Comparison of ENCODE assay signal across 12 mouse cellular contexts in the genomic region with DNA sequence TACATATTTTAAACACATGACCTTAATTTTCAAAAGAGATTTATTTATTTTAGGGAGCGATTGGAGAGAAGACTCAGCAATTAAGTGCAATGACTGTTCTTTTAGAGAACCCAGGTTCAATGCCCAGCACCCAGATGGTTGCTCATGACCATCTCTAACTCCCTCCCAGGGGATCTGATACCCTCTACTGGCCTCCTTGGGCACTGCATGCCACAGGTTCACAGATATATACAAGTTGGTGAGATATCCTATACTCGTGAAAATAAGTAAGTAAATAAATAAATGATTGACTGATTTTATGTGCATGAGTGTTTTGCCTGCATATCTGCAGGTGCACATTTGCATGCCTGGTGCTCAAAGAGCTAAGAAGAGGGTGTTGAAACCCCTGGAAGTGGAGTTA. TPM values are rescaled to one million over a fixed set of nuclear protein-coding genes. Genes with fewer than 3 reads are reported as not detected.
DNase-seq lines count a peak whose midpoint lies in the region; ATAC-seq lines count a peak whose summit lies in the region.
"Had no signal": no experiment of that assay in that cellular context is flagged by ENCODE, and none has a peak within 500 bp of the region (broad histone marks: within the 10 kb centered on the region; RNA-seq: fewer than 3 reads in every experiment).

No protein-coding gene starts in this region.

- no peak overlapping the region for H3K4me2 ChIP-seq in hindbrain, embryonic 11.5 days (replicated peaks; ENCODE audit: low read depth, low read length)
- no peak overlapping the region for H3K4me2 ChIP-seq in hindbrain, embryonic 14.5 days (replicated peaks)
- H3K4me2 ChIP-seq: limb, embryonic 12.5 days had no signal

- no peaks in the 10 kb centered on the region for H3K4me1 ChIP-seq in hindbrain, embryonic 11.5 days (replicated peaks; ENCODE audit: control insufficient read depth, insufficient read depth, low read length)
- H3K4me1 ChIP-seq in hindbrain, embryonic 14.5 days (replicated peaks; ENCODE audit: control insufficient read depth, insufficient read depth, low read length) = no peaks in the 10 kb centered on the region

- intact Hi-C loops in left cerebral cortex, postnatal 4 days (cut with DNase I) = no loop called here

- no peaks in the 10 kb centered on the region for H3K27me3 ChIP-seq in hindbrain, embryonic 11.5 days (ENCODE audit: control insufficient read depth, insufficient read depth, low read length)
- H3K27me3 ChIP-seq in hindbrain, embryonic 14.5 days (ENCODE audit: control insufficient read depth, insufficient read depth, low read length) = no peaks in the 10 kb centered on the region
- H3K27me3 ChIP-seq: limb, embryonic 12.5 days had no signal

- no peak for ATAC-seq in hindbrain, embryonic 11.5 days (ENCODE audit: low FRiP score)
- ATAC-seq in hindbrain, embryonic 14.5 days (ENCODE audit: low FRiP score) = no peak

- no peaks in the 10 kb centered on the region for H3K36me3 ChIP-seq in hindbrain, embryonic 11.5 days (ENCODE audit: control insufficient read depth, insufficient read depth, low read length)
- H3K36me3 ChIP-seq in hindbrain, embryonic 14.5 days (replicated peaks; ENCODE audit: control insufficient read depth, insufficient read depth) = no peaks in the 10 kb centered on the region
- H3K36me3 ChIP-seq: midbrain, embryonic 10.5 days had no signal

- no peaks in the 10 kb centered on the region for H3K9me3 ChIP-seq in hindbrain, embryonic 11.5 days (ENCODE audit: control insufficient read depth, low read length)
- no peaks in the 10 kb centered on the region for H3K9me3 ChIP-seq in hindbrain, embryonic 14.5 days (ENCODE audit: control insufficient read depth, low read length)
- H3K9me3 ChIP-seq: limb, embryonic 12.5 days; midbrain, embryonic 10.5 days had no signal

- WGBS in hindbrain, embryonic 11.5 days = 54% methylated on average over 2 of the region's 2 CpGs
- WGBS in hindbrain, embryonic 14.5 days = 67% methylated on average over 2 of the region's 2 CpGs

- no peak overlapping the region for H3K9ac ChIP-seq in hindbrain, embryonic 11.5 days (ENCODE audit: low read depth, low read length)
- no peak overlapping the region for H3K9ac ChIP-seq in hindbrain, embryonic 14.5 days
- H3K9ac ChIP-seq: limb, embryonic 12.5 days had no signal

- H3K27ac ChIP-seq in hindbrain, embryonic 11.5 days (ENCODE audit: low read depth, low read length) = no peak overlapping the region
- H3K27ac ChIP-seq in hindbrain, embryonic 14.5 days = no peak overlapping the region
- H3K27ac ChIP-seq: limb, embryonic 12.5 days; midbrain, embryonic 10.5 days had no signal

- no peak overlapping the region for H3K4me3 ChIP-seq in hindbrain, embryonic 11.5 days (ENCODE audit: low read depth, low read length)
- H3K4me3 ChIP-seq in hindbrain, embryonic 14.5 days (replicated peaks; ENCODE audit: low read length) = no peak overlapping the region
- H3K4me3 ChIP-seq: limb, embryonic 12.5 days; midbrain, embryonic 10.5 days had no signal

- DNase-seq in hindbrain, embryonic 11.5 days (ENCODE audit: low spot score) = peak; percentile 6
- no peak for DNase-seq in hindbrain, embryonic 14.5 days (ENCODE audit: low spot score)
- DNase-seq in lung, postnatal 36 days = peak; percentile 3
- DNase-seq in lung, postnatal 10 days = no peak
- DNase-seq in R1 (ENCODE audit: low read depth, low spot score) = peak; percentile 41
- DNase-seq in thymus, postnatal 25 days = peak; percentile 13
- no peak for DNase-seq in left cerebral cortex, postnatal 4 days
- DNase-seq in layer of hippocampus, postnatal 14 days (ENCODE audit: low spot score in 2 of 2) = no peak
- DNase-seq: right cerebral cortex, postnatal 4 days had no signal

RNA-seq across cellular contexts. Expression of a gene that starts 48.1 kb away (rescaled TPM):
- 4.2 and 4.9 TPM in 2 replicates for polyA plus RNA-seq in hindbrain, embryonic 11.5 days (2014; fragmentation: Nextera tagmentation; extraction: Ambion mirVana)
- polyA plus RNA-seq in hindbrain, embryonic 14.5 days (2014; fragmentation: Nextera tagmentation; extraction: Ambion mirVana) = 0.32 and 0.82 TPM in 2 replicates
- total RNA-seq in left cerebral cortex, postnatal 4 days (2021) = 1 to 10 TPM; 1.8 to 2.0 TPM
- total RNA-seq in layer of hippocampus, postnatal 14 days (2021) = 1 to 10 TPM in 1 of 2 experiments, under 1 TPM in 1; 0.74 to 1.0 TPM
- total RNA-seq: neutrophil, adult 5-6 weeks had no signal

Comparison
In these comparisons a context has a peak if more than half of its experiments do, and no peak if none do; other contexts are left out.
1. DNase-seq: peak in hindbrain, embryonic 11.5 days (single experiment), lung, postnatal 36 days (single experiment), R1 (single experiment) and thymus, postnatal 25 days (single experiment); none in hindbrain, embryonic 14.5 days (single experiment), lung, postnatal 10 days (single experiment), left cerebral cortex, postnatal 4 days (single experiment) and layer of hippocampus, postnatal 14 days (0 of 2).